Mouse (Mus musculus) splenic B cell, adult 2 months (primary cell): ENCODE data around the gene Ap5z1.

Experiments used
- DNase-seq: peaks from one replicate; pipeline ENCODE4 v3.0.0-alpha.2; 2011; ENCODE audit warnings: low read depth, low spot score
- H3K27me3 ChIP-seq: 2 replicates; pipeline ENCODE4 v1.6.1; 2012; ENCODE audit warnings: mild to moderate bottlenecking, low read length, moderate library complexity, mixed read lengths; ENCODE audit not compliant: control insufficient read depth, poor library complexity, insufficient read depth, severe bottlenecking
- H3K36me3 ChIP-seq: 2 replicates; pipeline ENCODE4 v1.6.1; 2012; ENCODE audit warnings: mild to moderate bottlenecking, low read length, moderate library complexity, mixed read lengths; ENCODE audit not compliant: control insufficient read depth, poor library complexity, insufficient read depth, severe bottlenecking

Gene Ap5z1

DNA sequence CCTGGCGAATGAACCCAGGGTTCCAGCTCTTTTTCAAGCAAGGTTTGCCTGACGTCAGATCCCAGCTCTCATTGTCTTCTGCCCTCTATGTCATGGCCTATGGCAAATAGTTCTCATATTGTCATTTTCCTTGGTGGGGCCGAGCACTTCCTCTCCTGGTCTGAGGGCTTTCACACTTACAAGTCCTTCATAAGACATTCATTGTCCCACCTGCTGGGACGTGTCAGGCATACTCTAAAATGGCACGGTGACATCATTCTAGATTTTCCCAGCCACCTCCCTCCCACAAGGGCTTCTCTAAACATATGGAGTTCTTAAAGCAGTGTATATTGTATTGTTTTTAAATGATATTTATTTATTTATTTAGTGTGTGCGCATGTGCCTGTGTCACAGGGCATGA, 35.1 kb upstream of the Ap5z1 start:
- DNase-seq, result no peak
- Histone ChIP-seq H3K27me3 (no peaks in the 10 kb centered on the region), H3K36me3 (no peaks in the 10 kb centered on the region; the same call in 1 of the 2 replicates)

DNA sequence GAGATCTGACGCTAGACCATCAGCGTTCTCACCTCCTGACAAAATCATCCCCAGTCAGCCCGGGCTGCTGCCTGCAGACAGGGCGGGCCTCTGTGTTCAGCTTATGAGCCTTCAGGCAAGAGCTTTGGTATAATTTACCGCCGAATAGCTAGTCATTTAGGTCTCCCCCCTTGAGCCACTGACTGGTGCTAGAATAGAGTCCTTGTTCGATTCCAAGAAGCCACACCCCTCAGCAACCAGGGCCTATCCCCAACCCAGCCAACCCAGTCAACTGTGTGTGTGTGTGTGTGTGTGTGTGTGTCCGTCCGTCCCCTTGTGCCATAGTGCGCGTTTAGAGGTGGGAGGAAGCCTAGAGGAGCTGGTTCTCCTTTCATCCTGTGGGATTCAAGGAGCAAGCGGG, 32.7 kb upstream of the Ap5z1 start:
- Histone ChIP-seq H3K27me3 (no peaks in the 10 kb centered on the region), H3K36me3 (peaks cover 2% of the 10 kb centered on the region)
- no peak for DNase-seq

DNA sequence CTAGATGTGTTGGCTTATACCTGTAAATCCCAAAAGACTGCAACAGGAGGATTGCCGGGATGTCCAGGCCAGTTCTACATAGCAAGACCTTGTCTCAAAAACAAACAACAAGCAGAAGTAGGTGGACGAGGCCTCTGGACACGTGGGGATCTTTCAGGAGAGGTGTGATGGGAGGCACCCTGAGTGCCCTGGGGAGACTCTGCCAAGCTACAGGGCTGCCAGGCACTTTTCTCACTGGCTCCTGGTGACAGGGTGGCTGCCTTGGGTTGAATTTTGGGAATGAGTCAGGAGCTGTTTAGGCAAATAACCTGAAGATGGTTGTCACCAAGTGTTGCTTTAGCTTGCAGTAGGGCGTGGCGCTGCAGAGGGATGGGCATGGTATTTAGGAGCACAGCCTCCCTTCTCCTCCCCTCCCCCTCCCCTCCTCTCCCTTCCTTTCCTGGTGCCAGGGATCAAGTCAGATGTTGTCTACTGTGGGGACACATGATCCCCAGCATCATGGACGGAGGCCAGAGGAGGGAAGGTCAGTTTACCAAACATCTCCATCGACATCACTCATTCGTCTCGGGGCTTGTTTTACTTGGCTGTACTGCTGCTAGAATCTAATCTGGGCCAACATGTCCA, 31.8 kb upstream of the Ap5z1 start:
- peaks cover 4% of the 10 kb centered on the region for H3K36me3 ChIP-seq
- no peaks in the 10 kb centered on the region for H3K27me3 ChIP-seq
- no peak for DNase-seq

GRCm38 (mm10) chr5:142432695-142433094, 31.0 kb upstream of the Ap5z1 start:
- no peak for DNase-seq
- no peaks in the 10 kb centered on the region for H3K27me3 ChIP-seq
- peaks cover 4% of the 10 kb centered on the region for H3K36me3 ChIP-seq

DNA sequence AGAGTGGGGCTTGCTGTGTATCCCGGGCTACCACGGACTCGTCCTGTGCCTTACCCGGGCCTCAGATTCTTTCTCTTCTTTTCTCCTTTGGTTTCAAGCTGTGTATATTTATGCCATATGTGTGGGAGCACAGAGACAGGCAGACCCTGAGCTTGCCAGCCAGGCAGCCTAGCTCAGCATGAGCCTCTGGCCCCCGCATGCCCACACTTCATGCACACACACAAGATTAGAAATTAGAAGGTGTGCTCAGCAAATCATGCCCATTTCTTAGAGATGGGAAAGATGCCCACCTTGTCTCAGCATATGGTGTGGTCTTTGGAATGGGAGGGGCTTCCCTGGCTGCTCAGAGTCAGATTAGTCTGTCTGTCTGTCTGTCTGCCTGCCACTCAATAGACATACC, 29.7 kb upstream of the Ap5z1 start:
- DNase-seq, result no peak
- Histone ChIP-seq H3K36me3 (peaks cover 4% of the 10 kb centered on the region), H3K27me3 (no peaks in the 10 kb centered on the region)

GRCm38 (mm10) chr5:142435736-142436135, 28.0 kb upstream of the Ap5z1 start:
- H3K36me3 ChIP-seq, result peaks cover 4% of the 10 kb centered on the region
- DNase-seq, result no peak

GRCm38 (mm10) chr5:142438380-142438938, 25.3 kb upstream of the Ap5z1 start:
- H3K36me3 ChIP-seq, result peaks cover 4% of the 10 kb centered on the region
- no peak for DNase-seq
- H3K27me3 ChIP-seq, result no peaks in the 10 kb centered on the region

More at GRCm38 (mm10) chr5:142435736-142436135, 28.0 kb upstream of the Ap5z1 start:
- no peaks in the 10 kb centered on the region for H3K27me3 ChIP-seq

- H3K36me3 ChIP-seq, result peaks cover 4% of the 10 kb centered on the region
- peak; percentile 13 for DNase-seq
- no peaks in the 10 kb centered on the region for H3K27me3 ChIP-seq
Observed at GRCm38 (mm10) chr5:142439911-142440432, 23.8 kb upstream of the Ap5z1 start.

DNA sequence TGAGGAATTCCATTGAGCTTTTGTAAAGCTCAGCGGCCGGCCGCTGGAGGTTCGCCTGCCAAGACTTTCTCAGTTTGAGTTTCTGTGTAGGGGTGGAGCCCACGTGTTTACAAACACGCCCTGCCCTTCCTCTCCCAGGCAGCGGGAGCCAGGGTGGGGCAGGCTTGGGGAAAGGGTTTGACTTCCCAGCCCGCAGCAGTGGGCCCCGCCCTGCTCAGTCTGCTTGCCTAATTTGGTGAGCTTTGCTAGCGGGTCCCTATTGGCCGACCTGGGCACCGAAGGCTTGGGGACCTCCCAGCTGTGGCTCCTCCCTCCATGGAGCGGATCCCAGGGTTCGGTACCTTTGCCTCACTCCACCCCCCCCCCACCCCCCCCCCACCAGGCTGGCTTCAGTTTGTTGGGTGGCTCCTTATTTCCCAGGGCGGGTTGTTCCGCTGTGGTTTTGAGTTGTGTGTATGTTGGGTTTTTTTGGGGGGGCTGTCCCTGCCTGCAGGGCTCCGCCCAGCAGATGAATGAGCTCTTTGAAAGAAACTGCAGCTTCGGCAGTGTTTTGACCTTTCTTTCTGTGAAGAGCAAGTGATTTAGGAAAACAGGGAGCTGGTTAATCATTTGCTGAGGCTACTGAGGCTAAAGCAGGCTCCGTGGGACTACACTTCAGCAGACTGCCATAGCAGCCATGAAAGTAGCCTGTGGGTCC, 23.1 kb upstream of the Ap5z1 start:
- Histone ChIP-seq H3K36me3 (peaks cover 4% of the 10 kb centered on the region), H3K27me3 (no peaks in the 10 kb centered on the region)
- DNase-seq, result peak; percentile 82

DNA sequence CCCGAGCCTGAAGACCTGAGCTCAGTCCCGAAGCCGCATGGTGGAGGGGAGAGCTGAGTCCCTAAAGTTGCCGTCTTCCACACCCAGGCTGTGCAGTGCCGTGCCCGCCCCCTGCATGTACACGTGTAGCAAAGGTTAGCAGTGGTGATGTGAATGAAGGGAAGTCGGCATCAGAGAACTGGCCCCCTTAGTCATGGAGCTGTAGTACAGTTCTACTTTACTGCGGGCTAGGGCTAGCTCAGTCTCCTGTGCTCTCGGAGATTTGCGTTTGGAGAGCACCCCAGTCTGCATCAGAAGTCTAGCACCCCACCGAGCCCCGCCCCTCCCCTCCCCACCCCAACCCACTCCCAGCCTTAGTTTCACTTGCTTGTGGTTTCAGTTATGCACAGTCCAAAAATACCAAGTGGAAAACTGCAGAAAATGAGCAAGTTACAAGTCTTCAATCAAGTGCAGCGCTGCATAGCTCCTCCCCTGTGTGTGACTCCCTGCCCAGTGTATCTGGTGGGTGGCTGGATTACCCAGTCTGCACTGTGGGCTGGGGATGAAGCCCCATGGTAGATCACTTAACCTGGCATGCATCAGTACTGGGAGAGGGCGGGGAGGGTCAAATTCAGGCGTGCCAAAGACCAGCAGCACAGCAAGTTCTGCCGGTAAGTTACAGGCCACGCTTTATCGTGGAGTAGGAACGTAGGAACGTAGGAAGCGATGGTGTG, 22.3 kb upstream of the Ap5z1 start:
- DNase-seq, result peak; percentile 60
- Histone ChIP-seq H3K27me3 (no peaks in the 10 kb centered on the region), H3K36me3 (no peaks in the 10 kb centered on the region)

DNA sequence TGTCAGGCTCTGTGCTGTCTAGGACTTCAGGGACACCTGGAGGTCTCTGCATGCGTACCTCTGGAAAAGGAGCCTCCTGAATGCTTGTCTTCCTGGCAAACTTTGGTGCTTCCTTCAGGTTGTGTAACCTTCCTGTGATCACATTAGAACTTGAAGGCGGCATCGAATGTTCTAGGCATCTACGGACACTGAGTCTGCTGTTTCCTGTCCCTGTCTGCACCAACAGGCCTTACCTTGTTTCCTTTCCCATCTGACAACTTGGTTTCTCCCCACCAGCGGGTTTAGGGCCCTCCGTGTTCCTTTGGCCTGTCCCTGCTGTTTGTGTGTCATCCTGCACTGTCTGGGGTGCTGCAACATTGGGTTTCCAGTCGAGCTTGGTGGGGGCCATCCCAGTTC, 21.7 kb upstream of the Ap5z1 start:
- Histone ChIP-seq H3K36me3 (no peaks in the 10 kb centered on the region), H3K27me3 (no peaks in the 10 kb centered on the region)
- DNase-seq, result peak; percentile 14

DNA sequence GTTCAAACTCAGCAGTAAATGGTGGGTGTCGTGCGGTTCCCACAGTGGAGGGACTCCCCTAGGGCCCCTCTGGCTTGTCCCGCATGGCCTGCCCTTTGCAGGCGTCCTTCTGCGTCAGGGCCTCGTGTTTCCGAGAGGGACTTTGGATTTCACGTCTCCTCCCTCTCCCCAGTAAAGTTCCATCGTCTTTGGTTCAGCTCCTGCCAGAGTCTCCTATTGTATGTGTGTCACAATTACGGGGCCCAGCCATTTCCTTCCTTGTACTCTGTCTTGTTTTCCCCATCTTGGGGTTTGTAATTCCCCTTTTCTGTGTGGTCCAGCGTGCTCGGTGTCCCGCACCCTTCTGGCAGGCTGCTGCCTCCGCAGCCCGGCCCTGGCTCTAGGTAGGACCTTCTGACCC, 20.2 kb upstream of the Ap5z1 start:
- no peak for DNase-seq
- Histone ChIP-seq H3K36me3 (no peaks in the 10 kb centered on the region; the same call in 1 of the 2 replicates), H3K27me3 (no peaks in the 10 kb centered on the region)

GRCm38 (mm10) chr5:142443994-142444393, 19.8 kb upstream of the Ap5z1 start:
- Histone ChIP-seq H3K36me3 (no peaks in the 10 kb centered on the region; the same call in none of the 2 replicates), H3K27me3 (no peaks in the 10 kb centered on the region)
- DNase-seq, result no peak

GRCm38 (mm10) chr5:142444791-142445531, 18.8 kb upstream of the Ap5z1 start:
- no peak for DNase-seq
- Histone ChIP-seq H3K27me3 (no peaks in the 10 kb centered on the region), H3K36me3 (peaks cover 3% of the 10 kb centered on the region)
